Mouse (Mus musculus): ENCODE results near the gene Gm7029.

DNA sequence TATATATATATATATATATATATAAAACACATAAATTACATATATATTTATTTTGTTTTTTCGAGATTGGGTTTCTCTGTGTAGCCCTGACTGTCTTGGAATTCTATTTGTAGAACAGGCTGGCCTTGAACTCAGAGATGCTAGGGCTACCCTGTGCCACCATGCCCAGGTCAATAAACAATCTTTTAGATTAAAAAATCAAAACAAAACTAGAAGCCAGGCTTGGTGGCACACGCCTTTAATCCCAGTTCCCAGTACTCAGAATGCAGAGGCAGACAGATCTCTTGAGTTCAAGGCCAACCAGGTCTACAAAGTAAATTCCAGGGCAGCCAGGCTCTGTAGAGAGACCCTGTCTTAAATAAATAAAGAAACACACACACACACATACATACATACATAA is 17.7 kb downstream of the Gm7029 start:
- TF ChIP-seq CTCF (IDR thresholded peaks at IDR 0.05; ENCODE audit: borderline replicate concordance, control insufficient read depth, extremely low read depth, insufficient read depth, low read length, poor library complexity) (no peak), POLR2A (IDR thresholded peaks at IDR 0.05; ENCODE audit: control insufficient read depth, extremely low read depth, insufficient read depth, low read length, poor library complexity) (no peak)

Measured in thymus, adult 2 months (tissue).